Mouse (Mus musculus): ENCODE data around the gene Reps2.

DNA sequence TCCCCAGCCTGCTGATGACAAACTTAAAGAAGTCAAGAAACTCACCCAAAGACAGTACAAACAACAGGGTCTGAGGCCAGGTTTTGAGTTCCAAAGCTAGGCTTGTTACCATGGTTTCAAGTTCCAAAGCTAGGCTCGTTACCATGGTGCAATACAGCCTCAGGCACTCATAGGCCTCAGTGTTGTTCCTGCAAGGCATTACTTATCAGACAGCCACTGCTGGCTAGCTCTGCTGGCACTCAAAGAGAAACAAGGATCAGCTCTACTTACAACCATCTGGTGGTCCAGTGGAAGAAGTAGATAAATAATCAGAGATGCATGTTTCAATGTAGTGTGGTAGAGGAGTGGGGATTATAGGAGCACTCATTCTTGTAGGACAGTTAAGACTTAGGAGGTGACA lies 200.5 kb downstream of the Reps2 start:
- TF ChIP-seq ZNF384 (IDR thresholded peaks at IDR 0.05; ENCODE audit: low read depth, low read length) = no peak
- no peak for TF ChIP-seq MAFK (IDR thresholded peaks at IDR 0.05; ENCODE audit: insufficient read depth, low read depth, low read length)
